Mouse (Mus musculus) adipocyte (in vitro differentiated cells): ENCODE data around the gene 4930524N10Rik.

ENCODE experiments used
- DNase-seq: peaks from one replicate; pipeline ENCODE4 v3.0.0-alpha.2; 2016; ENCODE audit warnings: low spot score

The 4930524N10Rik gene

DNA sequence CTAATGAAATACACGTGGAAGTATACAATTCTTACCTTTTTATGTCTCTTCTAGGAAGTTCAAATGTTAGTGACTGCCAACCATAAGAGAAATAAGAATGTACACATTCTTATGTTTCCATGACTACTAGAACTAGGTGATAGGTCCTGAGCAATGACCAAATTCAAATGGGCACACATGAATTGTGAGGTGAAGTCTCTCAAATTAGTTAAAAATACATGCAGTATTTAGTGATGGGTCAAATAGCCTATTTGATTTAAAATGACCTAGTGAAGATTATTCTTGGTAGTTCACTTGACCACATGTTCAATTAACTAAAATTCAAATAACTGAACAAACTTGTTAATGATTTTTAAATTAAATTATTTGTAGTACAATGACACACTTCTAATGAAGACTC is at the start of gene 4930524N10Rik:
4930524N10Rik (minus strand) TSS at position 101 of the 400 bp plus-strand sequence.
- no peak for DNase-seq

DNA sequence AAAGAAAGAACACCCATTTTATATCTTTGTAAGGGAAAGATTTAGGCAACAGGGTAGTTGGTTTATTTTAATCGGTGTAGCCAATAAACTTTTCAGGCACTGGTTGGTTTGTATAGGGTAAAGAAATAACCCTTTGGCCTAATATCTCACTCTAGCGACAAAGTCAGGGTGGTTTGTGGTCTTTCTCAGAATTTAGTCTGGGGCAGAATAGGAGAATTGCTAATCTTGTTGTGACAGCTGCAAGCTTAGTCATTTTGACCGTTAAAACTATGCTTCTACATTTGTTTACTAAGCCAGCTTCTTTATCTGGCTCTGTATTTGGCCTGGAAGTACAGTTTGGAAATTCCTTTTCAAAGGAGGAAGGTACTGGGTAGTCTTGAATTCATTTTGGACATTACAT is 6.8 kb upstream of the 4930524N10Rik start:
- DNase-seq: no peak

DNA sequence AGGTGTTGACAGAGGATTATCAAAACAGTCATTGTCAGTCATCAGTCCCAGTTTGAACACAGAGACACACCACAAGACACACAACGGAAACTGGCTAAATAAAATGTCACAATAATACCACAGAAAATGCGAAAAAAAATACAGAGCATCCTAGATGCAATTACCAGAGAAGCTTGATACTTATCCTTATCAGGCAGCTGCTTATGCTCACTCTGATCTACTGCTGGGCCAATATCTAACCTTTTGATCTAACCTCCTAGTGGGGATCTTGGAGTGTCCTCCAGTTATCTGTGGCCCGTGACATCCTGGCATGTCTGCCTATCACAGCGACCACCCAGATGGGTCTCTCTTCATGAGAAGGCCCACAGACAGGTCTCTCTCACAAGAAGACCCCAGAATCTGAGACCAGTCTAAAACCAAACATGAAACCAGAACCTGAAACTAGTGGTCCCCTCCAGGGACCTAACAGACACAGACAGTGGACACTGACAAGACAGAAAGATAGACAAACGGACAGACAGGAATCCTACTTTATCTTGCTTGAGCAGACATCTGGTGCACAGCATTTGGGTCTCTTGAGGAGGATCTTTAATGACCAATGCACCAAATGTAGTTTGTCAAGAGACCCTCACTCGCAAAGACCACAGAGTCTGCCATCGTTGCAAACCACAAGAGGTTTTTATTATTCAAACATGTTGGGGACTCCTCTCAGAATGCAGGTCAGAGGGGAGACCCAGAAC is 6.3 kb upstream of the 4930524N10Rik start:
- DNase-seq: no peak

DNA sequence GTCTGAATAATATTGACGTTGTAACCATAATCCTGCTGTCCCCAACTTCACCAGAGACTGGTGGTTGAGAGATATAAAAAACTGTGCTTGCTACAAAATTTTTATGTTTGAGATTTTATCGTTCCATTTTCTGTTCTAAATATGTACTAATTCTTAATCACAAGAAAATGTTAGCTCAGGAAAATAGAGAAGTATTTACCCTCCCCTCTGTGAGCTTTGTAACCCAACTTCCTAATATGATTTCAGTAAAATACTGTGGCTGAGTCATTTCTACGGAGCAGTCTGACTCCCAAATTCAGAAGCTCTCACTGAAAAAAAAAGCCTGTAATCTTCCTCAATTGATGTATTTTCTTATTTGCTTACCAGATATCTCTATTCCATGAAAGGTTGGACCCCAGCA is 4.7 kb upstream of the 4930524N10Rik start:
- DNase-seq: no peak
